Mouse (Mus musculus): ENCODE measurements around the gene Sf3a1. TPM values are rescaled to one million over a fixed set of nuclear protein-coding genes. Genes with fewer than 3 reads are reported as not detected.
A peak's percentile ranks its signal among the peaks of the same experiment; 100 is the strongest.

The Sf3a1 gene
- polyA plus RNA-seq, 1 experiment: 23.1 TPM

GRCm38 (mm10) chr11:4210786-4211185, 50.6 kb downstream of the Sf3a1 start:
- TF ChIP-seq POLR2A (IDR thresholded peaks at IDR 0.05; ENCODE audit: borderline replicate concordance, low read depth, low read length) (no peak), CTCF (IDR thresholded peaks at IDR 0.05; ENCODE audit: low read depth, low read length) (no peak)
- Histone ChIP-seq H3K4me3 (ENCODE audit: insufficient read depth, low read length) (no peak overlapping the region), H3K27ac (ENCODE audit: insufficient read depth, low read depth, low read length) (no peak overlapping the region), H3K4me1 (ENCODE audit: control insufficient read depth, insufficient read depth, low read length) (peaks cover 3% of the 10 kb centered on the region; the same call in 1 of the 2 replicates)

- TF ChIP-seq CTCF (IDR thresholded peaks at IDR 0.05; ENCODE audit: low read depth, low read length) (no peak), POLR2A (IDR thresholded peaks at IDR 0.05; ENCODE audit: borderline replicate concordance, low read depth, low read length) (no peak)
- no peak overlapping the region for H3K27ac ChIP-seq (ENCODE audit: insufficient read depth, low read depth, low read length)
- peaks cover 3% of the 10 kb centered on the region for H3K4me1 ChIP-seq (ENCODE audit: control insufficient read depth, insufficient read depth, low read length)
- H3K4me3 ChIP-seq (ENCODE audit: insufficient read depth, low read length): no peak overlapping the region
These were observed 53.0 kb downstream of the Sf3a1 start for GRCm38 (mm10) chr11:4213107-4213506.

DNA sequence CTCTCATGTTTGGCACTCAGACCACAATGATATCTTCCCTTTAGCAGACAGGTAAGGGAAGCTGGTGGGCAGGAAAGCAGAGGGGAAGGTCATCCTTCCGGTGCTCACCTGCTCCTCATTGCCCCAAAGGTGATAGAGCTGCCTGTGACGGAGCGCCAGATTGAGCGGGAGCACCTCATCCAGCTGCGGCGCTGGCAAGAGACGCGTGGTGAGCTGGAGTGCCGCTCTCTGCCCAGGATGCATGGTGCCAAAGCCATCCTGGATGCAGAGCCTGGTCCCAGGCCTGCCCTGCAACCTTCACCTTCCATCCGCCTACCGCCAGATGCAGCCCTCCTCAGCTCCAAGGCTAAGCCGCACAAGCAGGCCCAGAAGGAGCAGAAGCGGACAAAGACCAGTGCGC, 54.4 kb downstream of the Sf3a1 start:
- Histone ChIP-seq H3K27ac (ENCODE audit: insufficient read depth, low read depth, low read length) (no peak overlapping the region), H3K4me3 (ENCODE audit: insufficient read depth, low read length) (no peak overlapping the region), H3K4me1 (ENCODE audit: control insufficient read depth, insufficient read depth, low read length) (peaks cover 3% of the 10 kb centered on the region)
- TF ChIP-seq POLR2A (IDR thresholded peaks at IDR 0.05; ENCODE audit: borderline replicate concordance, low read depth, low read length) (no peak), CTCF (IDR thresholded peaks at IDR 0.05; ENCODE audit: low read depth, low read length) (no peak)

- TF ChIP-seq CTCF (IDR thresholded peaks at IDR 0.05; ENCODE audit: low read depth, low read length): no peak
- TF ChIP-seq POLR2A (IDR thresholded peaks at IDR 0.05; ENCODE audit: borderline replicate concordance, low read depth, low read length): no peak
These were observed 54.9 kb downstream of the Sf3a1 start for GRCm38 (mm10) chr11:4215061-4215460.

DNA sequence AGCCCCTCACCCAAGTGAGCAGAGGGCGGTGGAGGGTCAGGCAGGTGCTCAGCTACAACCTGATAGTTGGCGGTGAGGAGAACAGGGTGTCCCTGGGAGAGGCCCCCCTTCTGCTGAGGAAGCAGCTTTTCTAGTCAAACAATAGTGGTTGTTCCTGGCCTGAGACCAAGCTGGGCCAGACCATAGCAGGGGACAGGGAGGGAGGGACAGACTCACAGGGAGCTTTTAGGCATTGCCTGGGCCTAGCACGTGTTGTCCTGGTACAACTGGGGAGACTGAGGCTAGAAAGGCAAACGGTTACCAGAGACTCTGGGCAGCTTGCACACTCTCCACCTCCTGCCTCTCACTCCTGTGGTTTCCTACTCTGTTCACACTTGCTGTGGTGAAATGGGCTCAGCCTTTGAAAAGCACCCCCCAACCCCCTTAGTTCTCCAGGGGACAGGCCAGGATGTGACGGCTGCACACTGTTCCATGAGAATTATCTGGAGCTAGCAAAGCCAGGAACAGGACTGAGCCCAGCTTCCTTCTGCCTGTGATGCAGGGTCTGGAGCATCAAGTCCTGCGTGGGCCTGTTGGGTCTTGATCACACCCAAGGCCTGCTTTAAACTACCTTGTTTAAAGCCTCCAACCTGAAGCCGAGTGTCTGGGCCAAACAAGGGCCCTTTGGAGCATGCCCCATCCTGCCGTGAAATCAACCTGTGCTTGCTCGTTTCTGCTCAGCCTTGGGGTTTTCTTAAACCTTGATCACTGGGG, 56.3 kb downstream of the Sf3a1 start:
- Histone ChIP-seq H3K27ac (ENCODE audit: insufficient read depth, low read depth, low read length) (no peak overlapping the region), H3K4me1 (ENCODE audit: control insufficient read depth, insufficient read depth, low read length) (peaks cover 3% of the 10 kb centered on the region), H3K4me3 (ENCODE audit: insufficient read depth, low read length) (no peak overlapping the region)
- TF ChIP-seq CTCF (IDR thresholded peaks at IDR 0.05; ENCODE audit: low read depth, low read length) (no peak), POLR2A (IDR thresholded peaks at IDR 0.05; ENCODE audit: borderline replicate concordance, low read depth, low read length) (no peak)

More at GRCm38 (mm10) chr11:4215061-4215460, 54.9 kb downstream of the Sf3a1 start:
- peaks cover 3% of the 10 kb centered on the region for H3K4me1 ChIP-seq (ENCODE audit: control insufficient read depth, insufficient read depth, low read length)
- H3K4me3 ChIP-seq (ENCODE audit: insufficient read depth, low read length): no peak overlapping the region
- no peak overlapping the region for H3K27ac ChIP-seq (ENCODE audit: insufficient read depth, low read depth, low read length)

DNA sequence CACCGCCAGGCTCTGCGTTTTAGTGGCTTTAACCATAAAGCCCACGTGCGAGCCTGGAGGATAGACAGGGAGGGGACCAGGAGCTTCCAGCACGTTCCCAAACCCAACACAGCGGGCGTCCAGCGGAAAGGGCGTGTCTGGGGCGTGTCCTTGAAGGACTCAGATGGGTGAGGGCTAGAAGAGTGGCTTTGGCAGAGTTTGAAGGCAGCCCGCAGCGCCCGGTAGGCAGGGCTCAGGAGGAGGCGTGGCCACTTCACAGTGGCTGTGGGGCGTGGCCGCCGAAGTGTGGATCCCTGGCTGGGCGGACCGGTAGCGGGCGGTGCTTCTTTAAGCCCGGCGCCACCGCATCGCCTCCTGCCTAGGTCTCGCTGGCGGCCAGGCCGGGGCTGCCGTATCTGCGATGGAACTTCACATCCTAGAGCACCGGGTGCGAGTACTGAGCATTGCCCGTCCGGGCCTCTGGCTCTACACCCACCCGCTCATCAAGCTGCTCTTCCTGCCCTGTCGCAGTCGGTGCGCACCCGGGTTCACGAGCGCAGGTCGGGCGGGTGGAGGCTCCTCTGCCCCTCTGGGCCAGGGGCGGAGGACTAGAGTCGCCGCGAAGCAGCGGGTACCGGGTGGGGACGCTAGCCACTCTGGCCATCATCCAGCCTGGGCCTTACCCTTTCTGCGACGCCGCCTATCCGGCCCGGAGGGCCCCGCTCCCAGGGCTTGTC, 57.9 kb downstream of the Sf3a1 start, which contains the start of gene Castor1:
TSS of gene Castor1 (plus strand) at position 312 of the 716 bp plus-strand sequence.
- peak within 1 kb of the TSS; percentile 65 for H3K4me3 ChIP-seq (ENCODE audit: insufficient read depth, low read length)
- no peak within 1 kb of the TSS for H3K27ac ChIP-seq (ENCODE audit: insufficient read depth, low read depth, low read length)
- TF ChIP-seq POLR2A (IDR thresholded peaks at IDR 0.05; ENCODE audit: borderline replicate concordance, low read depth, low read length) (no peak), CTCF (IDR thresholded peaks at IDR 0.05; ENCODE audit: low read depth, low read length) (no peak)
- H3K4me1 ChIP-seq (ENCODE audit: control insufficient read depth, insufficient read depth, low read length): peaks cover 11% of the 10 kb centered on the region

- Histone ChIP-seq H3K4me1 (ENCODE audit: control insufficient read depth, insufficient read depth, low read length) (peaks cover 13% of the 10 kb centered on the region), H3K4me3 (ENCODE audit: insufficient read depth, low read length) (peak overlapping the region; percentile 65), H3K27ac (ENCODE audit: insufficient read depth, low read depth, low read length) (no peak overlapping the region)
- TF ChIP-seq POLR2A (IDR thresholded peaks at IDR 0.05; ENCODE audit: borderline replicate concordance, low read depth, low read length): no peak
- TF ChIP-seq CTCF (IDR thresholded peaks at IDR 0.05; ENCODE audit: low read depth, low read length): no peak
These were observed 58.5 kb downstream of the Sf3a1 start for GRCm38 (mm10) chr11:4218637-4219036.

GRCm38 (mm10) chr11:4219317-4219751, 59.2 kb downstream of the Sf3a1 start:
- Histone ChIP-seq H3K4me3 (ENCODE audit: insufficient read depth, low read length) (no peak overlapping the region), H3K27ac (ENCODE audit: insufficient read depth, low read depth, low read length) (no peak overlapping the region), H3K4me1 (ENCODE audit: control insufficient read depth, insufficient read depth, low read length) (peaks cover 19% of the 10 kb centered on the region)
- TF ChIP-seq POLR2A (IDR thresholded peaks at IDR 0.05; ENCODE audit: borderline replicate concordance, low read depth, low read length): no peak
- TF ChIP-seq CTCF (IDR thresholded peaks at IDR 0.05; ENCODE audit: low read depth, low read length): peak; percentile 40; the same call in 1 of the 2 replicates

DNA sequence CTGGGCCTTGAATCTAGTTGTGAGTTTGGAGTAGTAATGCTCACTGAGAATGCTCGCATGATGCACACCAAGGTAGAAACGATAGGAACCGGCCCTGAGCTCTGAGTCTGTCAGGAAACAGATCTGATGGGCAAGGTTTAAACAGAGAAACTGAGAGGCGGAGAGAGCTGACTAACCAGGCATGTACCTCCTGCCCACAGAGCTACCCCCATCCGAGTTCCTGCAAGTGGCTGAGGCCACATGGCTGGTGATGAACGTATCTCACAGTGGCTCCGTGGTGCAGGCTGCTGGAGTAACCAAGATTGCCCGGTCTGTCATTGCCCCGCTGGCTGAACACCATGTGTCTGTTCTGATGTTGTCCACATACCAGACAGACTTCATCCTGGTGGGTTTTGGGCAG, 59.8 kb downstream of the Sf3a1 start:
- Histone ChIP-seq H3K4me1 (ENCODE audit: control insufficient read depth, insufficient read depth, low read length) (peaks cover 20% of the 10 kb centered on the region), H3K4me3 (ENCODE audit: insufficient read depth, low read length) (no peak overlapping the region), H3K27ac (ENCODE audit: insufficient read depth, low read depth, low read length) (no peak overlapping the region)
- TF ChIP-seq CTCF (IDR thresholded peaks at IDR 0.05; ENCODE audit: low read depth, low read length) (no peak), POLR2A (IDR thresholded peaks at IDR 0.05; ENCODE audit: borderline replicate concordance, low read depth, low read length) (no peak)
